In genomic region chr13:22041142-22041536, GRCm38 (mm10) we compare ENCODE assay signal across 8 mouse cellular contexts. TPM values are rescaled to one million over a fixed set of nuclear protein-coding genes. Genes with fewer than 3 reads are reported as not detected.
DNase-seq lines count a peak whose midpoint lies in the region; ATAC-seq lines count a peak whose summit lies in the region.
"Not testable (repeated sequence)": the region's sequence is repeated elsewhere in the genome, so short reads cannot be mapped to it uniquely, and the experiment has no call there.

Gene Hist1h4i (minus strand): TSS chr13:22041362.

- H3K27me3 ChIP-seq in hindbrain, embryonic 15.5 days: not testable (repeated sequence)

- ATAC-seq in hindbrain, embryonic 15.5 days (ENCODE audit: low FRiP score, low read depth): peak; percentile 71

- WGBS in hindbrain, embryonic 15.5 days: under 1% methylated on average over 26 of the region's 27 CpGs

- H3K4me2 ChIP-seq in hindbrain, embryonic 15.5 days: peak within 1 kb of the TSS; percentile 82

- peak within 1 kb of the TSS; percentile 44 for H3K4me3 ChIP-seq in hindbrain, embryonic 15.5 days

- H3K36me3 ChIP-seq in hindbrain, embryonic 15.5 days: not testable (repeated sequence)

- H3K4me1 ChIP-seq in hindbrain, embryonic 15.5 days (replicated peaks): peaks cover 42% of the 10 kb centered on the region

- peak within 1 kb of the TSS; percentile 80 for H3K27ac ChIP-seq in hindbrain, embryonic 15.5 days (replicated peaks)

- not testable (repeated sequence) for H3K9me3 ChIP-seq in hindbrain, embryonic 15.5 days

- peak within 1 kb of the TSS; percentile 37 for H3K9ac ChIP-seq in hindbrain, embryonic 15.5 days

- peak; percentile 86 for DNase-seq in T-cell, adult 2 months (ENCODE audit: low spot score)
- DNase-seq in cerebellum, postnatal 4 days (ENCODE audit: low spot score in 2 of 2): peak; percentile 93 to 97
- DNase-seq in gastrocnemius, adult 18-20 months (ENCODE audit: low spot score): peak; percentile 92
- peak; percentile 95 to 98 for DNase-seq in layer of hippocampus, postnatal 36 days
- peak; percentile 95 for DNase-seq in lung, postnatal 25 days (ENCODE audit: low spot score)
- peak; percentile 89 for DNase-seq in retina, adult 2 months (ENCODE audit: low read depth, low spot score)
- DNase-seq in thymus, postnatal 25 days: peak; percentile 99

RNA-seq across cellular contexts. Expression of gene Hist1h4i, which starts in this region (rescaled TPM):
- total RNA-seq in gastrocnemius, adult 18-20 months (2021): 10 to 100 TPM; 27.1 to 27.8 TPM
- polyA plus RNA-seq in hindbrain, embryonic 15.5 days (2015; fragmentation: Nextera tagmentation; extraction: Ambion mirVana): 8.4 and 10.7 TPM in 2 replicates
- 10 to 100 TPM; 72.6 to 72.8 TPM for total RNA-seq in layer of hippocampus, postnatal 36 days (2021)

Comparison
In these comparisons a context has a peak if more than half of its experiments do, and no peak if none do; other contexts are left out.
1. Peak in every context shown above with its lines: DNase-seq, ATAC-seq, H3K4me3 ChIP-seq and H3K27ac ChIP-seq.